Mouse (Mus musculus) cortical plate, adult 2 months (tissue): Measurements from ENCODE around the gene Rtn2.

ENCODE experiments used
- CTCF ChIP-seq: fragments of 200-500 bp; IDR thresholded peaks from 2 replicates; pipeline ENCODE4 v1.5.1; 2011; ENCODE audit warnings: mild to moderate bottlenecking, control low read depth, low read length; ENCODE audit not compliant: insufficient read depth; ENCODE audit errors: extremely low read depth
- POLR2A ChIP-seq: fragments of 200-500 bp; IDR thresholded peaks from 2 replicates; pipeline ENCODE4 v1.6.1; 2011; ENCODE audit warnings: mild to moderate bottlenecking, low read length, control low read depth; ENCODE audit not compliant: insufficient read depth; ENCODE audit errors: extremely low read depth

DNA sequence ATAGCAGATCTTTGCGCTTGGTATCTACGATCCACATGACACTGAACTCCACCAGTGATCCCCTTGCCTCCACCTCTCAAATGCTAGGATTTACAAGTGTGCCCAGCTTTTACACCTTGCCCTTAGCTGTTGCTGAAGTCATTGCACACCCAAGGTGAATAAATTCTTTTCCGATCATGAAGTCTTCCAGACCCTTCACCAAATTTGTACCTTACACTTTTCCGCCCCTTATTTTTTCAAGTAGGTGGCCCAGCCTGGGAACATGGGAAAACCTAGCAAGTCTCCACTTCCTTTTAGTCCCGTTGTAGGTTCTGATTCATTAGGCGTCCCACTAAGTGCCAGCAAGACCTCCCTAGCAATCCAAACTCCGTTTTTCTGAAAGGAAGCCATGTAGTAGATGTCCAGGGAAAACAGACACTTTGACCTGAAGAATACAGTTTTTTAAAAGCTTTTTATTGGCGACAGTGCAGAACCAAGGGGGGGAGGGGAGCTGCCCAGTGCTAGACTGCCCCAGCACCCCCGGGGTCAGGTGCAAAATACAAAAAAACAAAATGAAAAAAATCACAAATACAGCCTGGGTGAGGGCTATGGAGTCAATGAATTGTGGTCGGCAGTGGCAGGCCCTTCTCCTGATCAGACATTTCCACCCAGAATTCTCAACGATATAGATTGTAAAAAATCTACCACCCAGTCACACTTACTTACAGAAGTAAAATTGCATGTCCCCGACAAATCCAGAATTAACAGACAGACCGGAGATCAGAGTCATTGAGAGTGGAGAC is 20.0 kb downstream of the Rtn2 start:
- no peak for TF ChIP-seq CTCF
- TF ChIP-seq POLR2A = no peak
